Mouse (Mus musculus): Measurements from ENCODE around the gene Dgki. TPM values are rescaled to one million over a fixed set of nuclear protein-coding genes. Genes with fewer than 3 reads are reported as not detected.

Dgki gene
- polyA plus RNA-seq, 1 experiment from 2014 or later, result 0.92 TPM

DNA sequence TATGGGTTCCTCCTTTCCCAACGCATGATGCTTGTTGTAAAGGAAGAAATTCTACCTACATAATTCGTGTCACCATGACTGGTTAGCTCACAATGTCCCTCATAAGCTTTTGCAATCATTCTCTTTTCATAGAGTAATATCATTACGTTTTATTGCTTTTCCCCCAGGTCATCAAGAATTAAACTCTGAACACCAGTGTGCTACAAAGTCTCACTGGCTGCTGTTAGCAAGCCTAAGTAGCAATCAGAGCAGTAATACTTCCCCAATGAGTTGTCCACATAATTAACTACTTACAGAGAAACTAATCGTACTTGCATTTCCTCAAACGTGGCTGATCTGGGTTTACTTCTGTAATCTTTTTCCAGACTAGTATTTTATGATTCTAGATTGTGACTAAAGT is 296.7 kb downstream of the Dgki start:
- H3K9me3 ChIP-seq (ENCODE audit: control insufficient read depth, low read length), result no peaks in the 10 kb centered on the region
- no peak for ATAC-seq (replicated peaks; ENCODE audit: low FRiP score, low TSS enrichment, low read depth)
- no peak overlapping the region for H3K4me2 ChIP-seq (ENCODE audit: low read length)
- DNase-seq (ENCODE audit: low spot score), result no peak
- H3K36me3 ChIP-seq (ENCODE audit: control insufficient read depth, insufficient read depth, low read length), result no peaks in the 10 kb centered on the region
- no peak overlapping the region for H3K4me3 ChIP-seq (ENCODE audit: low read depth, low read length)
- H3K9ac ChIP-seq (ENCODE audit: low read length), result no peak overlapping the region
- 72% methylated on average over 5 of the region's 5 CpGs for WGBS
- no peak overlapping the region for H3K27ac ChIP-seq (ENCODE audit: low read depth)
- no peaks in the 10 kb centered on the region for H3K27me3 ChIP-seq (replicated peaks; ENCODE audit: control insufficient read depth, insufficient read depth, low read length)
- no peaks in the 10 kb centered on the region for H3K4me1 ChIP-seq (replicated peaks; ENCODE audit: control insufficient read depth, insufficient read depth, low read length)

DNA sequence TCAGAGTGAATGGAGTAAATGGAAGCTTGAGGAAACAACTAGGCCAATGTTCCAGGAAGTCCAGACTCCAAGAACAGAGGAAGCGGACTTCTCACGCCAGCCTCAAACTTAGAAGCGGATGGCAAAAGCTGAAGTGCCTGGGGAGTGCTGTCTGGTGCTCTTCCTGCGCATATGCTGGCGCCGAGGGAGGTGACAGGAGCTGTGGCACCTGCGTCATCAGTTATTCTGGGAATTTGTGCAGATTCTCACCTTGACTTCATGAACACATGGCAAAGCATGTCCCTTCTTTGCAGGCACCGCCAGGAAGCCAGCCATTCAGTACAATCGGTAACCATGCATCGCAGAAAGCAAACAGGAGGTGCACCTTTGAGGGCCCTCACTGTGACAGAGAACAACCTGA is 301.0 kb downstream of the Dgki start:
- H3K4me3 ChIP-seq (ENCODE audit: low read depth, low read length), result no peak overlapping the region
- H3K9ac ChIP-seq (ENCODE audit: low read length), result no peak overlapping the region
- H3K4me2 ChIP-seq (ENCODE audit: low read length), result no peak overlapping the region
- ATAC-seq (replicated peaks; ENCODE audit: low FRiP score, low TSS enrichment, low read depth) (no peak), DNase-seq (ENCODE audit: low spot score) (no peak)
- no peaks in the 10 kb centered on the region for H3K4me1 ChIP-seq (replicated peaks; ENCODE audit: control insufficient read depth, insufficient read depth, low read length)
- no peaks in the 10 kb centered on the region for H3K36me3 ChIP-seq (ENCODE audit: control insufficient read depth, insufficient read depth, low read length)
- WGBS, result 89% methylated on average over 10 of the region's 10 CpGs
- no peaks in the 10 kb centered on the region for H3K9me3 ChIP-seq (ENCODE audit: control insufficient read depth, low read length)
- H3K27ac ChIP-seq (ENCODE audit: low read depth), result no peak overlapping the region
- H3K27me3 ChIP-seq (replicated peaks; ENCODE audit: control insufficient read depth, insufficient read depth, low read length), result no peaks in the 10 kb centered on the region

DNA sequence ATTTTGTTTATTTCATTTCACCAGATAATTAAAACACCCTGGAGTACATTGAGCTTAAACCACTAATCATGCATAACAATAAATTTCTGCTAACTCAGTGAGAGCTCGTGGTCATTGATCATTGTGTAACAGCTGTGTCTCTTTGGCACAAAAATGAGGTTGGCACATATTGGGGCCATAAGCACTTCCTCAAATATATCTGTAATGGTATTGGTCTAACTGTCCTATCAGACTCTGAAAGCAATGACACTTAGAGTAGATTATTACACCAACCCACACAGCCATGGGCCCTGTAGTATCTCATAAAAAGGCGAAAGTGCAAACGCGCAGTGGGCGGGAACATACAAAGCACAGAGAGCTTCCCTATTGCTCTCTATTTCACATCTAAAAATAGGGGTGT is 305.7 kb downstream of the Dgki start:
- H3K4me2 ChIP-seq (ENCODE audit: low read length), result no peak overlapping the region
- H3K4me1 ChIP-seq (replicated peaks; ENCODE audit: control insufficient read depth, insufficient read depth, low read length), result no peaks in the 10 kb centered on the region
- H3K9ac ChIP-seq (ENCODE audit: low read length), result no peak overlapping the region
- H3K4me3 ChIP-seq (ENCODE audit: low read depth, low read length), result no peak overlapping the region
- WGBS, result 92% methylated on average over 5 of the region's 5 CpGs
- ATAC-seq (replicated peaks; ENCODE audit: low FRiP score, low TSS enrichment, low read depth) (no peak), DNase-seq (ENCODE audit: low spot score) (no peak)
- H3K27ac ChIP-seq (ENCODE audit: low read depth), result no peak overlapping the region
- H3K9me3 ChIP-seq (ENCODE audit: control insufficient read depth, low read length), result no peaks in the 10 kb centered on the region
- H3K27me3 ChIP-seq (replicated peaks; ENCODE audit: control insufficient read depth, insufficient read depth, low read length), result no peaks in the 10 kb centered on the region
- H3K36me3 ChIP-seq (ENCODE audit: control insufficient read depth, insufficient read depth, low read length), result no peaks in the 10 kb centered on the region

DNA sequence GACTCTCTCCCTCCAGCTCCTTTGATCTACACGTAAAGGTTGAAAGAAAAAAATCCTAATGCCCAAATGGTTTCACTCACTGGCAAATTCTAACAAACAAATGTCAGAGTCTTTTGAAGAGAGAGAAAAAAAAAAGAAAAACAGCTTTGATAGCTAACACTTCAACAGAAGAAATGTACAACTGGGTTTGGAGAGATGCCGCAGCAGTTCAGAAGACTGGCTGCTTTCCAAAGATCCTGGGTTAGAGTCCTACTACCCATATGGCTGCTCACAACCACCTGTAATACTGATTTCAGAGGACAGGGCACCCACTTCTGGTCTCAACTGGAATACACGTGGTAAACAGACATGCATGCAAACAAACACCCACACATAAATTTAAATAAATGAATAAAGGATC is 309.8 kb downstream of the Dgki start:
- H3K4me1 ChIP-seq (replicated peaks; ENCODE audit: control insufficient read depth, insufficient read depth, low read length), result no peaks in the 10 kb centered on the region
- WGBS, result 48% methylated on average over 3 of the region's 3 CpGs

DNA sequence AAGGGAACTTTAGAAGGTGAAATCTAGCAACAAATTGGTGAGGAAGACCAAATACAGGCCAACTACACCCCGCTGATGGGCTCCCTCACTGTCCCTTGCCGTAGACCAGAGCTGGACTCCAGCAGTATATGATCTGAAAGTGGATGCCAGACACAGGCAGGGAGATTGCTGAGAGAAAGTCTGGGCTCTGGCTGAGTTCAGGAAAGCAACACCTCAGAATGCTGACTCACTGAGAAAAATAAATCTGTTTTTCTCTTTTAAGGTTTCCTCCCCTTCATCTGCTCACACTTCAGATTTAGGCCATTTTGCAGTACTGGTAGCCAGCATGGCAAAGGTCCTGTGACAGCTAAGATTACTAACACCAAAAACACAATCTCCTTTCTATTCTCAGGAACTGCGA is 311.2 kb downstream of the Dgki start:
- DNase-seq (ENCODE audit: low spot score) (no peak), ATAC-seq (replicated peaks; ENCODE audit: low FRiP score, low TSS enrichment, low read depth) (no peak)
- Histone ChIP-seq H3K27ac (ENCODE audit: low read depth) (no peak overlapping the region), H3K9me3 (ENCODE audit: control insufficient read depth, low read length) (no peaks in the 10 kb centered on the region), H3K9ac (ENCODE audit: low read length) (no peak overlapping the region), H3K4me3 (ENCODE audit: low read depth, low read length) (no peak overlapping the region), H3K4me2 (ENCODE audit: low read length) (no peak overlapping the region), H3K27me3 (replicated peaks; ENCODE audit: control insufficient read depth, insufficient read depth, low read length) (no peaks in the 10 kb centered on the region), H3K4me1 (replicated peaks; ENCODE audit: control insufficient read depth, insufficient read depth, low read length) (no peaks in the 10 kb centered on the region), H3K36me3 (ENCODE audit: control insufficient read depth, insufficient read depth, low read length) (no peaks in the 10 kb centered on the region)
- WGBS, result 85% methylated on average over 3 of the region's 3 CpGs

More for the DNA sequence above, 309.8 kb downstream of the Dgki start:
- Histone ChIP-seq H3K4me3 (ENCODE audit: low read depth, low read length) (no peak overlapping the region), H3K36me3 (ENCODE audit: control insufficient read depth, insufficient read depth, low read length) (no peaks in the 10 kb centered on the region), H3K4me2 (ENCODE audit: low read length) (no peak overlapping the region), H3K9ac (ENCODE audit: low read length) (no peak overlapping the region), H3K27ac (ENCODE audit: low read depth) (no peak overlapping the region), H3K27me3 (replicated peaks; ENCODE audit: control insufficient read depth, insufficient read depth, low read length) (no peaks in the 10 kb centered on the region), H3K9me3 (ENCODE audit: control insufficient read depth, low read length) (no peaks in the 10 kb centered on the region)
- ATAC-seq (replicated peaks; ENCODE audit: low FRiP score, low TSS enrichment, low read depth) (no peak), DNase-seq (ENCODE audit: low spot score) (no peak)

DNA sequence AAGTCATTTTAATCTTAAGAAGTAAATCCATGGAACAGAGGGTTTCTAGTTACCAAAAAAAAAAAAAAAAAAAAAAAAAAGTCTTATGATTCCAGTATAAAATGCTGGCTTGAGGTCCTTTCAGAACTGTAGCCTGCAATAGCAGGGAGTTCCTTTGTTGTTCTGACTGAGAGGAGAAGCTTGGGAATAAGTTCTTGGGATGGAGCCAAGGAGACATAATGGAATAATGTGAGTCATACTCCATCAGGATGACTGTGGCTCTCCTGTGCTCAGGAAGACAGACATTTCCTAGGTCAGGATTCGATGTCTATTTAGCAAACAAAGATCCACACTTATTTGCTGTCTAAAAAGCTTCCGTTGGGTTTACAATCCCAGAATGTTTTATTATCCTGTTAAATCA is 318.3 kb downstream of the Dgki start:
- no peak overlapping the region for H3K27ac ChIP-seq (ENCODE audit: low read depth)

DNA sequence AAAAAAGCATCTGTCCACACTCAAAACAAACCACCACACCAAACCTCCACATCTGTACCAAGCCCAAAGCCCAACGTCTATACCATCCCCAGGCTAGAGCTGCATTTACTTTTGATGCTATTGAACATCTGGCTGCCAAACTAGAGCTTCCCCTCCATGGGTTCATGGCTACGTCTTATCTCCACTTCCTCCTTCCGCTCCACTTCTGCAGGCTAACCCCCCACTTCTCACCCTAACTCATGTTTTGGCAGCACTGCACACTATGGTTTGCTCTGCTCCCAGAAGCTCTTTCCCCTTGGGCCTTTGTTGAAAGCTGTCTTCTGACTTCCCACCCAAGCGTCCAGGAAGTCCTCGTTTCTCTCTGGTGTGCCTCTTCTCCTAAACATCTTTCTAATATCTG is 319.5 kb downstream of the Dgki start:
- H3K27me3 ChIP-seq (replicated peaks; ENCODE audit: control insufficient read depth, insufficient read depth, low read length), result no peaks in the 10 kb centered on the region
- H3K27ac ChIP-seq (ENCODE audit: low read depth), result no peak overlapping the region
- no peak overlapping the region for H3K4me3 ChIP-seq (ENCODE audit: low read depth, low read length)
- DNase-seq (ENCODE audit: low spot score), result no peak
- H3K36me3 ChIP-seq (ENCODE audit: control insufficient read depth, insufficient read depth, low read length), result no peaks in the 10 kb centered on the region
- 80% methylated on average over 5 of the region's 5 CpGs for WGBS
- H3K4me2 ChIP-seq (ENCODE audit: low read length), result no peak overlapping the region
- ATAC-seq (replicated peaks; ENCODE audit: low FRiP score, low TSS enrichment, low read depth), result no peak
- no peak overlapping the region for H3K9ac ChIP-seq (ENCODE audit: low read length)
- H3K4me1 ChIP-seq (replicated peaks; ENCODE audit: control insufficient read depth, insufficient read depth, low read length), result no peaks in the 10 kb centered on the region
- H3K9me3 ChIP-seq (ENCODE audit: control insufficient read depth, low read length), result no peaks in the 10 kb centered on the region

More for the DNA sequence above, 318.3 kb downstream of the Dgki start:
- no peaks in the 10 kb centered on the region for H3K4me1 ChIP-seq (replicated peaks; ENCODE audit: control insufficient read depth, insufficient read depth, low read length)
- H3K27me3 ChIP-seq (replicated peaks; ENCODE audit: control insufficient read depth, insufficient read depth, low read length), result no peaks in the 10 kb centered on the region
- no peak for ATAC-seq (replicated peaks; ENCODE audit: low FRiP score, low TSS enrichment, low read depth)
- H3K9me3 ChIP-seq (ENCODE audit: control insufficient read depth, low read length), result no peaks in the 10 kb centered on the region
- no peak overlapping the region for H3K9ac ChIP-seq (ENCODE audit: low read length)
- no peaks in the 10 kb centered on the region for H3K36me3 ChIP-seq (ENCODE audit: control insufficient read depth, insufficient read depth, low read length)
- H3K4me2 ChIP-seq (ENCODE audit: low read length), result no peak overlapping the region
- no peak for DNase-seq (ENCODE audit: low spot score)
- H3K4me3 ChIP-seq (ENCODE audit: low read depth, low read length), result no peak overlapping the region
- WGBS, result 64% methylated on average over 2 of the region's 2 CpGs

DNA sequence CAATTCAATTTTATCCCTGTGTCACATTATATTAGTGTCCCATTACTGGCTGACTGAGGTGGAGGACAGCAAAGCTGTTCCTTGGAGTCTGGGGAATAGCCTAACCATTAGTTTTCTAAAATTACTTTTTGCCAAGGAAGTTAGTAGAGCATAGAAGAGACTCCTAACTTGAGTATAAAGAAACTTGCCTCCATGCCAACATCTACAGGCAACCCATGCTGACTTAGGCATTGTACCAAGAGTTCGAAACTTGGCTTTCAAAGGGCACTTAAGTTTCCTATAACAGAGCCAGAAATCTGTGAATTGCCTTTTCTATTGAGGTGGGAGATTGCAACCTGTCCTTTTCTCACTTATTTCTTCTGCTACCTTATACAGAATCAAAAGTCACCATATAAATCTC is 321.8 kb downstream of the Dgki start:
- DNase-seq (ENCODE audit: low spot score), result no peak
- H3K4me2 ChIP-seq (ENCODE audit: low read length), result no peak overlapping the region
- WGBS, result 90% methylated on average over 1 of the region's 1 CpGs

DNA sequence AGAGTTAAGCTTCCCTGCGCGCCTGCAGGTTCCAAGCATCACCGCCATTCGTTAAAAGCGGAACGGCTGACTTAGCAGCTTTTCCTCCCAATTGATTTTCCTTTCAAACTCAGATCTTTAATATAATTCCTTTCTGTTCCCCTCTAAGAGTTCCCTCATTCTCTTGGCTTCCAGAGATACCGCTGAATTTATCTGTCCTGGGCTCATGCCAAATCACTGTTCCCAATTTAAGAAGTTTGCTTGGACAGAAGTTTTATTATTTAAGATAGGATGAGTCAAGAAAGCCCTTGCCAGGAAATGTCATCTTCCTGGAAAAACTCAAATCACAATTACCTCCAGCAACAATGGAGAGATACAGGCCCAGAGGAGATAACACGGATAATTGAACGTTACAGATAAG is 326.9 kb downstream of the Dgki start:
- Histone ChIP-seq H3K4me3 (ENCODE audit: low read depth, low read length) (no peak overlapping the region), H3K9ac (ENCODE audit: low read length) (no peak overlapping the region), H3K27ac (ENCODE audit: low read depth) (no peak overlapping the region), H3K36me3 (ENCODE audit: control insufficient read depth, insufficient read depth, low read length) (no peaks in the 10 kb centered on the region), H3K9me3 (ENCODE audit: control insufficient read depth, low read length) (no peaks in the 10 kb centered on the region), H3K27me3 (replicated peaks; ENCODE audit: control insufficient read depth, insufficient read depth, low read length) (no peaks in the 10 kb centered on the region), H3K4me2 (ENCODE audit: low read length) (no peak overlapping the region), H3K4me1 (replicated peaks; ENCODE audit: control insufficient read depth, insufficient read depth, low read length) (no peaks in the 10 kb centered on the region)
- DNase-seq (ENCODE audit: low spot score) (no peak), ATAC-seq (replicated peaks; ENCODE audit: low FRiP score, low TSS enrichment, low read depth) (no peak)
- WGBS, result 60% methylated on average over 9 of the region's 9 CpGs

More for the DNA sequence above, 321.8 kb downstream of the Dgki start:
- no peaks in the 10 kb centered on the region for H3K27me3 ChIP-seq (replicated peaks; ENCODE audit: control insufficient read depth, insufficient read depth, low read length)
- H3K9ac ChIP-seq (ENCODE audit: low read length), result no peak overlapping the region
- no peak for ATAC-seq (replicated peaks; ENCODE audit: low FRiP score, low TSS enrichment, low read depth)
- no peaks in the 10 kb centered on the region for H3K36me3 ChIP-seq (ENCODE audit: control insufficient read depth, insufficient read depth, low read length)
- no peaks in the 10 kb centered on the region for H3K9me3 ChIP-seq (ENCODE audit: control insufficient read depth, low read length)
- no peak overlapping the region for H3K27ac ChIP-seq (ENCODE audit: low read depth)
- H3K4me1 ChIP-seq (replicated peaks; ENCODE audit: control insufficient read depth, insufficient read depth, low read length), result no peaks in the 10 kb centered on the region
- no peak overlapping the region for H3K4me3 ChIP-seq (ENCODE audit: low read depth, low read length)

Measured in intestine, embryonic 14.5 days (tissue).